Comparison of ENCODE assay signal across 23 mouse cellular contexts in genomic region chr15:56956356-56956755, GRCm38 (mm10).
DNase-seq lines count a peak whose midpoint lies in the region; ATAC-seq and TF ChIP-seq lines count a peak whose summit lies in the region.
"Had no signal": no experiment of that assay in that cellular context is flagged by ENCODE, and none has a peak within 500 bp of the region (broad histone marks: within the 10 kb centered on the region; RNA-seq: fewer than 3 reads in every experiment).

No protein-coding gene starts in this region.

- DNase-seq in 3T3-L1 (ENCODE audit: low read depth, low spot score): peak; percentile 63
- DNase-seq in Muller cell, postnatal 12 days (ENCODE audit: inconsistent ontology term): peak; percentile 12
- peak; percentile 81 for DNase-seq in limb, embryonic 14.5 days (ENCODE audit: low spot score)
- DNase-seq in heart, adult 9 months (ENCODE audit: low spot score in 2 of 2): no peak
- no peak for DNase-seq in left cerebral cortex, adult 18-20 months (ENCODE audit: low spot score in 2 of 2)
- no peak for DNase-seq in kidney, postnatal 14 days
- no peak for DNase-seq in ovary, postnatal 10 days (ENCODE audit: low spot score)
- DNase-seq: adrenal gland, adult 8-10 months; adrenal gland, postnatal 36 days; B cell, adult 2 months; cerebellum, adult 11 months; cerebellum, adult 8-10 months; cerebellum, postnatal 14 days; embryo, embryonic 11 days; gastrocnemius, adult 2 months; gastrocnemius, postnatal 36 days; heart, adult 11 months; heart, postnatal 14 days had no signal

- H3K9ac ChIP-seq in embryonic facial prominence, embryonic 12.5 days: no peak overlapping the region
- H3K9ac ChIP-seq in limb, embryonic 14.5 days (ENCODE audit: low read depth, low read length, severe bottlenecking): no peak overlapping the region
- H3K9ac ChIP-seq: forebrain, embryonic 15.5 days; hindbrain, embryonic 14.5 days; intestine, embryonic 15.5 days had no signal

- H3K9me3 ChIP-seq in embryonic facial prominence, embryonic 12.5 days: no peaks in the 10 kb centered on the region
- H3K9me3 ChIP-seq in limb, embryonic 14.5 days (ENCODE audit: control insufficient read depth, low read length): no peaks in the 10 kb centered on the region
- H3K9me3 ChIP-seq: forebrain, embryonic 15.5 days; heart, embryonic 10.5 days; intestine, embryonic 15.5 days had no signal

- H3K36me3 ChIP-seq in embryonic facial prominence, embryonic 12.5 days: no peaks in the 10 kb centered on the region
- no peaks in the 10 kb centered on the region for H3K36me3 ChIP-seq in limb, embryonic 14.5 days (ENCODE audit: control insufficient read depth, insufficient read depth, low read length)
- H3K36me3 ChIP-seq: forebrain, embryonic 15.5 days; heart, embryonic 10.5 days; intestine, embryonic 15.5 days had no signal

- TF ChIP-seq POLR2A in limb, embryonic 14.5 days (IDR thresholded peaks at IDR 0.05; ENCODE audit: borderline replicate concordance, extremely low read depth, insufficient read depth, insufficient read length): no peak

- H3K4me2 ChIP-seq in embryonic facial prominence, embryonic 12.5 days (replicated peaks): no peak overlapping the region
- H3K4me2 ChIP-seq in limb, embryonic 14.5 days (replicated peaks; ENCODE audit: low read depth, low read length, severe bottlenecking): no peak overlapping the region
- H3K4me2 ChIP-seq: forebrain, embryonic 15.5 days; hindbrain, embryonic 14.5 days; intestine, embryonic 15.5 days had no signal

- 48% methylated on average over 2 of the region's 2 CpGs for WGBS in embryonic facial prominence, embryonic 12.5 days
- WGBS in limb, embryonic 14.5 days: 46% methylated on average over 2 of the region's 2 CpGs

- ATAC-seq in embryonic facial prominence, embryonic 12.5 days (ENCODE audit: insufficient number of reproducible peaks, insufficient read depth, low FRiP score, low TSS enrichment): no peak
- peak; percentile 44 for ATAC-seq in limb, embryonic 14.5 days (ENCODE audit: low FRiP score, low read depth)
- ATAC-seq: forebrain, embryonic 15.5 days; intestine, embryonic 15.5 days had no signal

- H3K27me3 ChIP-seq in embryonic facial prominence, embryonic 12.5 days: no peaks in the 10 kb centered on the region
- H3K27me3 ChIP-seq in limb, embryonic 14.5 days (ENCODE audit: control insufficient read depth, insufficient read depth, low read length): no peaks in the 10 kb centered on the region
- H3K27me3 ChIP-seq: forebrain, embryonic 15.5 days; intestine, embryonic 15.5 days had no signal

- 0 out of 2 replicates have a peak overlapping the region, but pooled peaks have one; percentile 4 for H3K27ac ChIP-seq in embryonic facial prominence, embryonic 12.5 days
- no peak overlapping the region for H3K27ac ChIP-seq in limb, embryonic 14.5 days (replicated peaks; ENCODE audit: low read depth, low read length)
- H3K27ac ChIP-seq: forebrain, embryonic 15.5 days; gastrocnemius, adult 2 months; heart, embryonic 10.5 days; hindbrain, embryonic 14.5 days; intestine, embryonic 15.5 days had no signal

- no peak overlapping the region for H3K4me3 ChIP-seq in embryonic facial prominence, embryonic 12.5 days
- no peak overlapping the region for H3K4me3 ChIP-seq in limb, embryonic 14.5 days (replicated peaks; ENCODE audit: low read length)
- H3K4me3 ChIP-seq: forebrain, embryonic 15.5 days; gastrocnemius, adult 2 months; heart, embryonic 10.5 days; intestine, embryonic 15.5 days had no signal

- H3K4me1 ChIP-seq in embryonic facial prominence, embryonic 12.5 days: peaks cover 10% of the 10 kb centered on the region
- H3K4me1 ChIP-seq in limb, embryonic 14.5 days (ENCODE audit: control insufficient read depth, insufficient read depth, low read length): no peaks in the 10 kb centered on the region
- H3K4me1 ChIP-seq: forebrain, embryonic 15.5 days; heart, embryonic 10.5 days; intestine, embryonic 15.5 days had no signal

Comparison
In these comparisons a context has a peak if more than half of its experiments do, and no peak if none do; other contexts are left out.
1. DNase-seq: peak in 3T3-L1 (single experiment), Muller cell, postnatal 12 days (single experiment) and limb, embryonic 14.5 days (single experiment); none in heart, adult 9 months (0 of 2), left cerebral cortex, adult 18-20 months (0 of 2), kidney, postnatal 14 days (single experiment) and ovary, postnatal 10 days (single experiment).